Mouse (Mus musculus): ENCODE measurements around the gene Bsn.
A peak's percentile ranks its signal among the peaks of the same experiment; 100 is the strongest.
"Not testable (repeated sequence)": the region's sequence is repeated elsewhere in the genome, so short reads cannot be mapped to it uniquely, and the experiment has no call there.

GRCm38 (mm10) chr9:108196222-108196621, 6.0 kb upstream of the Bsn start:
- peak; percentile 27 for TF ChIP-seq CTCF (IDR thresholded peaks at IDR 0.05)
- not testable (repeated sequence) for TF ChIP-seq EP300 (IDR thresholded peaks at IDR 0.05)
